Mouse (Mus musculus): ENCODE measurements around the gene Wwox. TPM values are rescaled to one million over a fixed set of nuclear protein-coding genes. Genes with fewer than 3 reads are reported as not detected.

The Wwox gene
- polyA plus RNA-seq, 1 experiment = 11.3 TPM

DNA sequence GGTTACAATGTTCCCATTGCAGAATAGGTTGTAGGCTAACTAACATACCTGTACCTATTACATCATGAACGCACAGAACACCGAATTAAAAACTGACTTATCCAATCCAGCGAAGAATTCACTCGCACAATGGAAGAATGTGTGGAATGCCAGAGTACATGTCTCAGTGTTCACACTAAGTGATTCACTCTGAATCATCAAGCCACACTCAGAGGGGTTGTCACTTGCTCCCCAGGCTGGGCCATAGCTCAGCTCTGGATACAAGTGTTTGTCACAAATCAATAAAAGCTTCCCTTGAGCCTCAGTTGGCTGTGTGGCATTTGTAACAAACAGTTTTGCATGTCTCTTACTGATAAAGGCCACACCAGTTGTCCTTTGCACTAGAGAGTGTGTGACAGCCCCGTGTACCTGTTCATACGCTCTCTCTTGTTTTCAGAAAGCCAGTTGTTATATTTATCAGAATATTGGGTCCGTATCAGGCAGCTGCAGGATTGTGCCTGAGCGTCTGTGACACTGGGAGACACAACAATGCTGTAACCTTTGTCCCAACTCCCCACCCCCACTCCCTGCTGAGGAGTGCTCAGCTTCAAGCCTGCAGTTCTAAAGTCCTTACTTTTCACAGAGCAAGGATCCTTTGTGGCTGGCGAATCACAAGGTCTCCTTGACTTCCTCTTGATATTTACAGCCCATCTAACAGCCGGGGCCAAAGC lies 338.0 kb downstream of the Wwox start:
- H3K4me1 ChIP-seq (ENCODE audit: control insufficient read depth, insufficient read depth, low read length) = no peaks in the 10 kb centered on the region
- H3K4me3 ChIP-seq (ENCODE audit: low read depth, low read length) = no peak overlapping the region
- H3K27me3 ChIP-seq (ENCODE audit: control insufficient read depth, insufficient read depth, low read length, poor library complexity, severe bottlenecking) = no peaks in the 10 kb centered on the region
- no peaks in the 10 kb centered on the region for H3K36me3 ChIP-seq (ENCODE audit: control insufficient read depth, insufficient read depth, low read length, poor library complexity, severe bottlenecking)
- H3K9ac ChIP-seq (ENCODE audit: low read depth, poor library complexity, severe bottlenecking) = no peak overlapping the region
- no peaks in the 10 kb centered on the region for H3K9me3 ChIP-seq (replicated peaks; ENCODE audit: control insufficient read depth, insufficient read depth, low read length, poor library complexity, severe bottlenecking)
- no peak for TF ChIP-seq EP300 (IDR thresholded peaks at IDR 0.05; ENCODE audit: insufficient read depth, low read depth, low read length)
- TF ChIP-seq POLR2A (IDR thresholded peaks at IDR 0.05; ENCODE audit: insufficient read depth, low read length) = no peak
- no peak for TF ChIP-seq CTCF (IDR thresholded peaks at IDR 0.05; ENCODE audit: low read depth, low read length)
- no peak overlapping the region for H3K27ac ChIP-seq (ENCODE audit: insufficient read depth, low read length)

DNA sequence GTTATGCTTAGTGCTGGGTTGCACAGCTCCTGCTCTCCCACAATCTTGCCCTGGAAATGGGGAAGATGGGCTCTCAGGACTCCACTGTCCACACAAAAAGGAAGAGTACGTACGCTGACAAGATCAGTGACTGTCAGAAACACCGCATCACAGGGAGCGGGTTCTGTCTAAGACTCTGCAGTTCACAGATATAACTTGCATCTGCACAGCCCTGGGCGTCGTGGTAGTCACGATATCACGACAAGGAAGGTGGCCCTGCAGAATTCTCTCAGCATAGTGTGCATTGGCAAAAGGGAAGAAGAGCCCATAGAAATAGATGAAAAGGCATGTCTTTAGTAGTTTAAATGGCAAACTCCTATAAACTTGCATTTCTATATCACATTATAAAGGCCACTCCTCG lies 339.5 kb downstream of the Wwox start:
- H3K4me3 ChIP-seq (ENCODE audit: low read depth, low read length) = no peak overlapping the region
- H3K27ac ChIP-seq (ENCODE audit: insufficient read depth, low read length) = no peak overlapping the region
- no peaks in the 10 kb centered on the region for H3K27me3 ChIP-seq (ENCODE audit: control insufficient read depth, insufficient read depth, low read length, poor library complexity, severe bottlenecking)
- H3K36me3 ChIP-seq (ENCODE audit: control insufficient read depth, insufficient read depth, low read length, poor library complexity, severe bottlenecking) = no peaks in the 10 kb centered on the region
- H3K9ac ChIP-seq (ENCODE audit: low read depth, poor library complexity, severe bottlenecking) = no peak overlapping the region
- no peaks in the 10 kb centered on the region for H3K4me1 ChIP-seq (ENCODE audit: control insufficient read depth, insufficient read depth, low read length)
- TF ChIP-seq CTCF (IDR thresholded peaks at IDR 0.05; ENCODE audit: low read depth, low read length) (no peak), EP300 (IDR thresholded peaks at IDR 0.05; ENCODE audit: insufficient read depth, low read depth, low read length) (no peak), POLR2A (IDR thresholded peaks at IDR 0.05; ENCODE audit: insufficient read depth, low read length) (no peak)
- H3K9me3 ChIP-seq (replicated peaks; ENCODE audit: control insufficient read depth, insufficient read depth, low read length, poor library complexity, severe bottlenecking) = no peaks in the 10 kb centered on the region

DNA sequence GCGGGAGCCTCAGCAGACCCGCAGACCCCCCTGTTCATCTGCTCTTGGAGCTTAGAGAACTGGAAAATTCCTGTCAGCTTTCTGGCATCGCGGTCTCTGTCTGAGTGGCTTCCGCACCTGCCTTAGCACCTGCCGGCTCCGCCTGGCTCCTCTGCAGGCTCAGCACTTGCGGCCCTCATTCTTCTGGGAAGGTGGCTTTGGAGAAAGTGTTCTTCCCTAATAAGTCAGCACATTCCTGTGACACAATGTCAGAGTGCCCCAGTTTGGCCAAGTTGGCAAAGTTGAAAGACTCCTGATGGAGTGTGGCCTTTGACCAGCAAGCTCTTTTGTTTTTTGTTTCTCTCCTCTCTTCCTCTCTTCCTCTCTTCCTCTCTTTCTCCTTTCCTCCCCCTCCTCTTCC lies 343.9 kb downstream of the Wwox start:
- Histone ChIP-seq H3K27me3 (ENCODE audit: control insufficient read depth, insufficient read depth, low read length, poor library complexity, severe bottlenecking) (no peaks in the 10 kb centered on the region), H3K4me1 (ENCODE audit: control insufficient read depth, insufficient read depth, low read length) (no peaks in the 10 kb centered on the region), H3K27ac (ENCODE audit: insufficient read depth, low read length) (no peak overlapping the region), H3K36me3 (ENCODE audit: control insufficient read depth, insufficient read depth, low read length, poor library complexity, severe bottlenecking) (no peaks in the 10 kb centered on the region), H3K9ac (ENCODE audit: low read depth, poor library complexity, severe bottlenecking) (no peak overlapping the region), H3K9me3 (replicated peaks; ENCODE audit: control insufficient read depth, insufficient read depth, low read length, poor library complexity, severe bottlenecking) (no peaks in the 10 kb centered on the region), H3K4me3 (ENCODE audit: low read depth, low read length) (no peak overlapping the region)
- no peak for TF ChIP-seq EP300 (IDR thresholded peaks at IDR 0.05; ENCODE audit: insufficient read depth, low read depth, low read length)
- TF ChIP-seq CTCF (IDR thresholded peaks at IDR 0.05; ENCODE audit: low read depth, low read length) = no peak
- no peak for TF ChIP-seq POLR2A (IDR thresholded peaks at IDR 0.05; ENCODE audit: insufficient read depth, low read length)

DNA sequence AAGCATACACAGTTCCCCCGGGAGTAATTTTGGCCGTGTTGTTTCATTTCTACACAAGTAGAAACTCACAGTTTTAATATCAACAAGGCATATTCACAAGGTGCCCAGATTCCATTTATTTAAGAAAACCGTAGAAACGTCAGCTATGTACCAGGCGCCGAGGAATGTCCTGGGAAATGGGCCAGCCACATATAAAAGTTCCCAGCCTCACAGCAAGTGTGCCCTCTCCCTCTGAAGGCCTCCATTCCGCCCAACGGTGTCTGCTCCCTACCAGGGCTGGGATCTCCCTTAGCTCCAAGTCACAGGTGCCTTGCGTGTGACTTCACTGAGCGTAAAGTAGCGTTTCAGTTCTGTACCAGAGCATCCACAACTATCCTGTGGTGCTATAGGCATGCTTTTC lies 346.4 kb downstream of the Wwox start:
- H3K27ac ChIP-seq (ENCODE audit: insufficient read depth, low read length) = no peak overlapping the region
- TF ChIP-seq POLR2A (IDR thresholded peaks at IDR 0.05; ENCODE audit: insufficient read depth, low read length) (no peak), CTCF (IDR thresholded peaks at IDR 0.05; ENCODE audit: low read depth, low read length) (no peak), EP300 (IDR thresholded peaks at IDR 0.05; ENCODE audit: insufficient read depth, low read depth, low read length) (no peak)
- no peaks in the 10 kb centered on the region for H3K36me3 ChIP-seq (ENCODE audit: control insufficient read depth, insufficient read depth, low read length, poor library complexity, severe bottlenecking)
- no peaks in the 10 kb centered on the region for H3K9me3 ChIP-seq (replicated peaks; ENCODE audit: control insufficient read depth, insufficient read depth, low read length, poor library complexity, severe bottlenecking)
- no peak overlapping the region for H3K4me3 ChIP-seq (ENCODE audit: low read depth, low read length)
- H3K9ac ChIP-seq (ENCODE audit: low read depth, poor library complexity, severe bottlenecking) = no peak overlapping the region
- no peaks in the 10 kb centered on the region for H3K27me3 ChIP-seq (ENCODE audit: control insufficient read depth, insufficient read depth, low read length, poor library complexity, severe bottlenecking)
- H3K4me1 ChIP-seq (ENCODE audit: control insufficient read depth, insufficient read depth, low read length) = no peaks in the 10 kb centered on the region

DNA sequence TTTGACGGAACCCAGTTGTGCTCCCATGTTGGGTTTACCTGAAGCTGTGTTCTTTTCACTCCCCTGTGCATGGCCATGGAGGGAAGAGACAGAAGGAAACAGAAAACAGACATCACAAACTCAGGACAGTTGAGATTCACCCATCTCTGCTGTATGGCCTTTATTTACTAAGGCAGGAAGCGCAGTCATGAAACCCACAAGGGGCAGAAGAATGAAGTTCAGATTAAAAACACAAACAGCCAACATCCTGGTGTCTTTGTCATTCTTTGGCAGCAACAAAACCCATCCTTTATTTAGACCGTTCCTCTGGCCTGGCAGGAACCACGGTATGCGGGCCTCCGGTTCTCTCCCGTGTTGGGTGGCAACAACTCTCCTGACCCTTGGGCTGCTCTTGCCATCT lies 350.2 kb downstream of the Wwox start:
- Histone ChIP-seq H3K9ac (ENCODE audit: low read depth, poor library complexity, severe bottlenecking) (no peak overlapping the region), H3K27ac (ENCODE audit: insufficient read depth, low read length) (no peak overlapping the region), H3K4me1 (ENCODE audit: control insufficient read depth, insufficient read depth, low read length) (no peaks in the 10 kb centered on the region), H3K27me3 (ENCODE audit: control insufficient read depth, insufficient read depth, low read length, poor library complexity, severe bottlenecking) (no peaks in the 10 kb centered on the region), H3K4me3 (ENCODE audit: low read depth, low read length) (no peak overlapping the region), H3K9me3 (replicated peaks; ENCODE audit: control insufficient read depth, insufficient read depth, low read length, poor library complexity, severe bottlenecking) (no peaks in the 10 kb centered on the region), H3K36me3 (ENCODE audit: control insufficient read depth, insufficient read depth, low read length, poor library complexity, severe bottlenecking) (no peaks in the 10 kb centered on the region)
- TF ChIP-seq POLR2A (IDR thresholded peaks at IDR 0.05; ENCODE audit: insufficient read depth, low read length) (no peak), EP300 (IDR thresholded peaks at IDR 0.05; ENCODE audit: insufficient read depth, low read depth, low read length) (no peak), CTCF (IDR thresholded peaks at IDR 0.05; ENCODE audit: low read depth, low read length) (no peak)

DNA sequence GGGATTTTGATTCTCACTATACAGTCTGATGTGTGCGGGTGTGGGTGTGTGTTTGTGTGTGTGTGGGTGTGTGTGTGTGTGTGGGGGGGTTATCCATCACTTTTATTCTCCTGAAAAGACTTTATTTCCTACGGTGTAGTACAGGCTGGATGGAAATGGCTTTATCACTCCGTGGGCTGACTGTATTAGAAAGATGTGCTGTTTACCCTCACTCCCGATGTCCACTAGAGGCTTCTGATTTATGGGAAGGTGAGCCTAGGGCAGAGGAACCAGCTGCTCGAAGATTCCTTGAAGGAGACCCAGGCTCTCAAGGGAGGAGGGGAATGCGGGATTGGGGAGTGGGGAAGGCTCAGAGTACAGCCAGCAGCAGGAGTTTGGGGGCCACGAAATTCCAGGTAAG lies 351.3 kb downstream of the Wwox start:
- Histone ChIP-seq H3K27ac (ENCODE audit: insufficient read depth, low read length) (no peak overlapping the region), H3K36me3 (ENCODE audit: control insufficient read depth, insufficient read depth, low read length, poor library complexity, severe bottlenecking) (no peaks in the 10 kb centered on the region), H3K4me3 (ENCODE audit: low read depth, low read length) (no peak overlapping the region), H3K9me3 (replicated peaks; ENCODE audit: control insufficient read depth, insufficient read depth, low read length, poor library complexity, severe bottlenecking) (no peaks in the 10 kb centered on the region), H3K27me3 (ENCODE audit: control insufficient read depth, insufficient read depth, low read length, poor library complexity, severe bottlenecking) (no peaks in the 10 kb centered on the region), H3K4me1 (ENCODE audit: control insufficient read depth, insufficient read depth, low read length) (no peaks in the 10 kb centered on the region), H3K9ac (ENCODE audit: low read depth, poor library complexity, severe bottlenecking) (no peak overlapping the region)
- TF ChIP-seq EP300 (IDR thresholded peaks at IDR 0.05; ENCODE audit: insufficient read depth, low read depth, low read length) = no peak
- TF ChIP-seq CTCF (IDR thresholded peaks at IDR 0.05; ENCODE audit: low read depth, low read length) = no peak
- no peak for TF ChIP-seq POLR2A (IDR thresholded peaks at IDR 0.05; ENCODE audit: insufficient read depth, low read length)

Measured in ES-Bruce4 (cell line).